Mouse (Mus musculus) monocyte, adult 5-6 weeks (primary cell): ENCODE data around the gene Ankrd52. TPM values are rescaled to one million over a fixed set of nuclear protein-coding genes. Genes with fewer than 3 reads are reported as not detected.
"Not testable (repeated sequence)": the region's sequence is repeated elsewhere in the genome, so short reads cannot be mapped to it uniquely, and the experiment has no call there.

ENCODE experiments used
- ATAC-seq: fragments of 153-309, 156-312 bp; replicated peaks from 2 replicates; pipeline ENCODE4 v1.8.0; 2017; ENCODE audit warnings: mild to moderate bottlenecking; ENCODE audit not compliant: low TSS enrichment, insufficient number of reproducible peaks, severe bottlenecking, poor library complexity, low FRiP score
- total RNA-seq: library from RNA; stranded (forward); fragments of 200-1000, 200-491, 200-594 nt; gene quantifications from 3 replicates; pipeline ENCODE4 v1.2.3, GENCODE M21; 2017

Ankrd52 gene
- total RNA-seq: 6.5 to 18.2 TPM (median 8.3 TPM) in 3 replicates

- no peak for ATAC-seq
These were observed at the start of gene Ankrd52 for GRCm38 (mm10) chr10:128376455-128377211. Ankrd52 (plus strand) TSS chr10:128377115.

- ATAC-seq: no peak
These were observed 49.3 kb upstream of the Ankrd52 start for GRCm38 (mm10) chr10:128327610-128328009.

GRCm38 (mm10) chr10:128332358-128333249 lies 44.3 kb upstream of the Ankrd52 start:
- not testable (repeated sequence) for ATAC-seq

GRCm38 (mm10) chr10:128335582-128335981 lies 41.3 kb upstream of the Ankrd52 start:
- peak; percentile 51; the same call in 1 of the 2 replicates for ATAC-seq

GRCm38 (mm10) chr10:128336195-128336594 lies 40.7 kb upstream of the Ankrd52 start:
- ATAC-seq: no peak

- no peak for ATAC-seq
These were observed 40.3 kb upstream of the Ankrd52 start for GRCm38 (mm10) chr10:128336597-128336996.

- peak; percentile 97 for ATAC-seq
These were observed 39.4 kb upstream of the Ankrd52 start, which contains the start of gene Cs for GRCm38 (mm10) chr10:128337306-128338181. Cs (plus strand) TSS chr10:128337734.

- ATAC-seq: peak; percentile 42; the same call in 1 of the 2 replicates
These were observed 38.5 kb upstream of the Ankrd52 start for GRCm38 (mm10) chr10:128338415-128338814.

- no peak for ATAC-seq
These were observed 38.0 kb upstream of the Ankrd52 start for GRCm38 (mm10) chr10:128338948-128339347.

- ATAC-seq: no peak
These were observed 36.7 kb upstream of the Ankrd52 start for GRCm38 (mm10) chr10:128340257-128340656.

GRCm38 (mm10) chr10:128343436-128343835 lies 33.5 kb upstream of the Ankrd52 start:
- ATAC-seq: no peak

- peak; percentile 92 for ATAC-seq
These were observed 32.2 kb upstream of the Ankrd52 start for GRCm38 (mm10) chr10:128344568-128345275.

GRCm38 (mm10) chr10:128347541-128347940 lies 29.4 kb upstream of the Ankrd52 start:
- no peak for ATAC-seq

GRCm38 (mm10) chr10:128358796-128359195 lies 18.1 kb upstream of the Ankrd52 start:
- peak; percentile 44; the same call in 1 of the 2 replicates for ATAC-seq

- no peak for ATAC-seq
These were observed 17.7 kb upstream of the Ankrd52 start for GRCm38 (mm10) chr10:128359226-128359625.

GRCm38 (mm10) chr10:128361836-128362235 lies 15.1 kb upstream of the Ankrd52 start:
- no peak for ATAC-seq

- ATAC-seq: no peak
These were observed 14.3 kb upstream of the Ankrd52 start for GRCm38 (mm10) chr10:128362568-128362967.

GRCm38 (mm10) chr10:128367899-128368401 lies 9.0 kb upstream of the Ankrd52 start:
- no peak for ATAC-seq
